Mouse (Mus musculus) lung, postnatal 25 days (tissue): Measurements from ENCODE around the gene Gm29427.
A peak's percentile ranks its signal among the peaks of the same experiment; 100 is the strongest.
"Not testable (repeated sequence)": the region's sequence is repeated elsewhere in the genome, so short reads cannot be mapped to it uniquely, and the experiment has no call there.

Experiments
- DNase-seq: peaks from one replicate; pipeline ENCODE4 v3.0.0; 2022; ENCODE audit warnings: low spot score

Gm29427 gene

GRCm38 (mm10) chr1:130731741-130732337, 16.2 kb upstream of the Gm29427 start, which contains the start of gene AA986860:
Gene AA986860 (plus strand): TSS chr1:130731976.
- DNase-seq = peak; percentile 83

- DNase-seq = no peak
These were observed 13.6 kb upstream of the Gm29427 start, which contains the start of gene Pfkfb2 for GRCm38 (mm10) chr1:130729153-130729552. Gene Pfkfb2 (minus strand): TSS chr1:130729253.

- no peak for DNase-seq
These were observed 13.1 kb upstream of the Gm29427 start for GRCm38 (mm10) chr1:130728708-130729107.

- DNase-seq = no peak
These were observed 12.5 kb upstream of the Gm29427 start for GRCm38 (mm10) chr1:130728070-130728469.

- no peak for DNase-seq
These were observed 10.8 kb upstream of the Gm29427 start for GRCm38 (mm10) chr1:130726396-130726795.

- DNase-seq = no peak
These were observed 8.6 kb upstream of the Gm29427 start for GRCm38 (mm10) chr1:130724206-130724605.

GRCm38 (mm10) chr1:130717291-130717871, 1.8 kb upstream of the Gm29427 start, which contains the start of gene Yod1:
Gene Yod1 (plus strand): TSS chr1:130717327.
- DNase-seq = peak; percentile 87

- DNase-seq = peak; percentile 38
These were observed 1.1 kb upstream of the Gm29427 start for GRCm38 (mm10) chr1:130716513-130717290.

- no peak for DNase-seq
These were observed 566 bp upstream of the Gm29427 start for GRCm38 (mm10) chr1:130716218-130716512.

GRCm38 (mm10) chr1:130714046-130714445, 1.6 kb downstream of the Gm29427 start:
- DNase-seq = no peak

GRCm38 (mm10) chr1:130710283-130711080, 5.1 kb downstream of the Gm29427 start:
- DNase-seq = no peak

GRCm38 (mm10) chr1:130703613-130704012, 12.0 kb downstream of the Gm29427 start:
- DNase-seq = peak; percentile 80

GRCm38 (mm10) chr1:130701976-130702375, 13.6 kb downstream of the Gm29427 start:
- no peak for DNase-seq

- DNase-seq = peak; percentile 85
These were observed 15.5 kb downstream of the Gm29427 start for GRCm38 (mm10) chr1:130699937-130700633.

GRCm38 (mm10) chr1:130698601-130699000, 17.0 kb downstream of the Gm29427 start:
- no peak for DNase-seq

GRCm38 (mm10) chr1:130683905-130684304, 31.7 kb downstream of the Gm29427 start:
- DNase-seq = no peak

GRCm38 (mm10) chr1:130681656-130682413, 33.8 kb downstream of the Gm29427 start:
- DNase-seq = no peak

- DNase-seq = no peak
These were observed 34.5 kb downstream of the Gm29427 start for GRCm38 (mm10) chr1:130681075-130681474.

- DNase-seq = no peak
These were observed 37.0 kb downstream of the Gm29427 start for GRCm38 (mm10) chr1:130678551-130678950.

GRCm38 (mm10) chr1:130663576-130663975, 52.0 kb downstream of the Gm29427 start:
- DNase-seq = not testable (repeated sequence)

- DNase-seq = no peak
These were observed 54.1 kb downstream of the Gm29427 start, which contains the start of gene C4bp for GRCm38 (mm10) chr1:130661454-130661853. Gene C4bp (minus strand): TSS chr1:130661632.
